Mouse (Mus musculus): Measurements from ENCODE around the gene Cadm1.

GRCm38 (mm10) chr9:47516238-47516637, 13.7 kb upstream of the Cadm1 start:
- no peak for TF ChIP-seq CTCF (IDR thresholded peaks at IDR 0.05; ENCODE audit: control insufficient read depth, insufficient read depth, insufficient replicate concordance, low read depth, low read length)
- no peak for TF ChIP-seq POLR2A (IDR thresholded peaks at IDR 0.05; ENCODE audit: control insufficient read depth, low read depth, low read length)

Data from testis, adult 2 months (tissue).